Mouse (Mus musculus) testis, postnatal 10 days (tissue): ENCODE data around the gene Nfib.

ENCODE experiments used
- DNase-seq: peaks from one replicate; pipeline ENCODE4 v3.0.0; 2021; ENCODE audit warnings: low spot score

Gene Nfib

GRCm38 (mm10) chr4:82624285-82625045, 81.1 kb downstream of the Nfib start:
- no peak for DNase-seq

- no peak for DNase-seq
Measured at GRCm38 (mm10) chr4:82623835-82624234, 81.7 kb downstream of the Nfib start.

- DNase-seq, result no peak
Measured at GRCm38 (mm10) chr4:82623081-82623538, 82.4 kb downstream of the Nfib start.

- peak; percentile 66 for DNase-seq
Measured at GRCm38 (mm10) chr4:82622321-82622836, 83.2 kb downstream of the Nfib start.

- no peak for DNase-seq
Measured at GRCm38 (mm10) chr4:82619539-82619941, 86.0 kb downstream of the Nfib start.

- no peak for DNase-seq
Measured at GRCm38 (mm10) chr4:82619003-82619402, 86.5 kb downstream of the Nfib start.

GRCm38 (mm10) chr4:82617257-82617656, 88.3 kb downstream of the Nfib start:
- no peak for DNase-seq

- no peak for DNase-seq
Measured at GRCm38 (mm10) chr4:82615712-82616111, 89.8 kb downstream of the Nfib start.

- DNase-seq, result no peak
Measured at GRCm38 (mm10) chr4:82614466-82614805, 91.1 kb downstream of the Nfib start.

DNA sequence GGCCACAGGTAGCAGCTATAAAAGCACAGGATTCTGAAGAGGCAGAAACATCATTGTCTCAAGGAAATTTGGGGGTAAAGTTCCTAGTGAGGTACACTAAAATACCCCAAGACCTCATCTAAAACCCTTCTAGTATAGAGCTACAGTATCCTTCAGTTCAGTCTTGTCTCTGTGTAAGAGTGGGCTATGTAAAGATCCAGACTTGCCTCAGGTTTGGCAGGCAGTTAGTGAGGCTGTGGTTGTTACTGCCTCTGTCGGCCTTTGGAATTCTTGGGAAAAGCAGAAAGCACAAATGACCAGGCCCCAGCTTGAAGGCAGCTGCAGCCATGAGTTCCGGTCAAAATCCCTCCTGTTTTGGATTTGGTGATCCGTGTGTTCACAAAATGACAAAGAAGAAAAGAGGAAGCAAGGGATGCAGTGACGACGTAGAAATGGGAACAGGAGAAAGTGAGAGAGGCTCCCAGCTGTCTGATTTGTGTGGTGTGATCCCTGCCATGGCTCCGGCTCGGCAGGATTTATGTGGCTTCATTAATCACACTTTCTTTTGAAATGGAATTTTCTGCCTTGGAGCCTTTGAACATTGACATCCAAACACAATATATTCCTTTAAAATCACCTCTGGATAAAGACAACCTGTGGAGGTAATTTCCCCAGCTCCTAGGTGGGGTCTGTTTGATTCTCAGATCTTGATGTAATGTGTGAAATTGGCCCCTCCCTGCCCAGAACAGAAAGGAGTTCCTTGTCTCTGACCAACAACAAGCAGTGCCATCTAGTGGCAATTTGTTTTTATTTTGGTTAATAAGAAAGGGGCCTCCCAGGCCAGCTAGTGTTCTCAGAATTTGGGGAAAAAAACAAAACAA, 91.7 kb downstream of the Nfib start:
- no peak for DNase-seq

DNA sequence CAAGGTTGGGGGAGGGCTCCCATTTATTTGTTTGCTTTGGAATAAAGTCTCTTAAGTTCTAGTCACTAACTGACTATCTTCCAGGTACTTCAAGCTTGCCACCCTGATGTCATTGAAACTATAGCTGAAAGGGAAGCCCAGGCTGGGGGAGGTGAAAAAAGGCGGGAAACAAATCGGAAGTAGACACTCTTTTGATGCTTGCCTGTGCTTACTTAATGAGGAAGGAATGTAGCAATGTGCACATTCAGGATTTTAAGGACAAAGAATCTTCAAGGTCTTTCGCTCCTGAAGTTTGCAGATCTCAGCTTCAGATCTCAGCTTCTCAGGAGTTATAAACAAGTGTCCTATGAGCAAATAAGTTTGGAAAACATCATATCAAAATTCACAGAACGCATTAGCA, 95.9 kb downstream of the Nfib start:
- DNase-seq, result no peak

DNA sequence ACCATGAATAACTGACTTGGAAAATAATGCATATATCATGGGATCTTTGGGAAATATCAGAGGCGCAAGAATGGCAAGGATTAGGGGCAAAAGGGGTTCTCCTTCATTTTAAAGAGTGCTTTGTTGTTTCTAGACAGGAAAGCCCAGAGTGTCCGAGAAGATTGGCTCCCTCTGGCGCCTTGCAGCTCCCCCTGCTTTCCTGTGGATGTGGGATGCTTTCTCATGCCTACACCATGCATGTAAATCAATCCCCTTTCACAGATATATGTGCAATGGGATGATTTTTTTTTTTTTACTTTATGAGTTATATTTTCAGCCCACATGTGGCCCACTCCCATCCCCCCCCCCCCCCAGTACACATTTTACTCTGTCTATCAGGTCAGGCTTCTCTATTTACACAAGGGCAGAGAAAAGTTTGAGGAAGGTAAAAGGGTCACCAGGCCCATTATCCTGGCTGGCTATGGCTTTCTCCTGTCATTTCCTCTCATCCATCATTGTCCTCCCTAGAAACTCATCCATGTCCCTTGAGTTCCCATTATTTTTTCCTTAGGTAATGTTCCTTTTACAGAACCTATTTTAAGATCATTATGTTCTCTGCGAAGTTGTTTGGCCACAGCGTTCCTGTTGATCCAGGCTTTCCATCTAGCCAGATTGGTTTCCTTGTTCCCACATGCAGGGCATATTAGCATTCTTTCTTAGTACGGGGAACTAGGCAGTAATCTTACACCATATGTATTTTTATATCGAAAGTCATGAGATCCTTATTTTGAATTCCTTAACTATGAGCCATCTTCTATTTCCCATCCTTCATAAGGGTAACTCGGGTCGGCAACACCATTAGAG, 96.6 kb downstream of the Nfib start:
- no peak for DNase-seq

GRCm38 (mm10) chr4:82607266-82607665, 98.3 kb downstream of the Nfib start:
- no peak for DNase-seq

GRCm38 (mm10) chr4:82606351-82606750, 99.2 kb downstream of the Nfib start:
- DNase-seq, result no peak

GRCm38 (mm10) chr4:82605034-82605784, 100.3 kb downstream of the Nfib start:
- no peak for DNase-seq

DNA sequence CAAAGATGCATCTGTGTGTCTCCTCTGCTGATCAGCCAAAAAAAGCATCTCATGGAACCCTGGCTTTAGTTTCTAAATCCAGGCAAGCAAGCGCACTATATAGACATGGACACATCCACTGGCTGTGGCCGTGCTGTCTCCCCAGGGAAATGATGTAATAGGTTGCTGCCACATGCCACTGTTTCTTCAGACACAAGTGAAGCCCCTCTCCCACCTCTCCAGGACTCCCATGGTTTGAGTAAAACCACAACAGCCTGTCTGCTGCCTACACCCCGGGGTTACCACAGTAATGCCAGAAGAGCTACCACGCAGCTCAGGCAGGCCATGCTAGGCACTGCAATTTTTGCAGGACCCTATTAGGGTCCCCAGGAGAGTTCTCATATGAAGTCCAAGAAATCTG, 101.0 kb downstream of the Nfib start:
- DNase-seq, result no peak

DNA sequence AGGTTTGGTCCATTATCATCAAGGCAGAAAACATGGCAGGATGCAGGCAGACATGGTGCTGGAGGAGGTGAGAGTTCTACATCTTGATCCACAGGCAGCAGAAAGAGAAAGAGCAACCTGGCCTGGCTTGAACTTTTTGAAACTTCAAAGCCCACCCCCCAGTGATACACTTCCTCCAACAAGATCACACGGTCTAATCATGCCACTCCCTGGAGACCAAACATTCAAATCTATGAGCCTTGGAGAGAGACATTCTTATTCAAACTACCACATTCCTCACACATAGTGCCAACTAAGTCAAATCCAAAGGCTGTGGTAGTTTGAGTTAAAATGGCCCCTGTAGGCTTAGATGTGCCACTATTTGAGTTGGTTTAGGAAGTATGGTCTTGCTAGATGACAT, 104.9 kb downstream of the Nfib start:
- DNase-seq, result no peak

DNA sequence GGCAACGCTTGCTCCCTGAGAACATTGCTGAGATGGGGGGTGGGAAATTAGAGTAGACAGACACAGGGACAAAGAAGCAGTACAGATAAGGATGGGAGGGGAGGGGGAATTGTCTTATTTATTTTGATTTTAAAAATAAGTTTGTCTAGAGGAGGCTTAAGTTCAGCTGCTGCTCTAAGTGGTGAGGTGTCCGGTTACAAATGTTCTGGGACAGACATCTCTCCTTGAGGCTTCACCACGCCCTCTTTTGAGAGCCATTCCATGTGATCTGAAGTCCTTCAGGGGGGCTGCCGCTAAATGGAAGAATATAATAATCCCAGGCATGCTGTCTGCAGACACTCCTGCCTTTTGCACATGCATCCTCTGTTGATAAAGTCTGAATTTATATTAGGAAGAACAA, 107.1 kb downstream of the Nfib start:
- no peak for DNase-seq

- DNase-seq, result no peak
Measured at GRCm38 (mm10) chr4:82593681-82594666, 111.6 kb downstream of the Nfib start.
